Mouse (Mus musculus) thymus, adult 2 months (tissue): ENCODE results near the gene Oser1.

Experiments
- CTCF ChIP-seq: fragments of 200-500 bp; IDR thresholded peaks from 2 replicates; pipeline ENCODE4 v1.5.1; 2012; ENCODE audit warnings: mild to moderate bottlenecking, control low read depth, low read length, moderate library complexity, borderline replicate concordance; ENCODE audit not compliant: control insufficient read depth, poor library complexity, insufficient read depth; ENCODE audit errors: extremely low read depth
- POLR2A ChIP-seq: fragments of 200-500 bp; IDR thresholded peaks from 2 replicates; pipeline ENCODE4 v1.6.1; 2012; ENCODE audit warnings: mild to moderate bottlenecking, low read length, control low read depth, moderate library complexity; ENCODE audit not compliant: control insufficient read depth, poor library complexity, insufficient read depth; ENCODE audit errors: extremely low read depth

DNA sequence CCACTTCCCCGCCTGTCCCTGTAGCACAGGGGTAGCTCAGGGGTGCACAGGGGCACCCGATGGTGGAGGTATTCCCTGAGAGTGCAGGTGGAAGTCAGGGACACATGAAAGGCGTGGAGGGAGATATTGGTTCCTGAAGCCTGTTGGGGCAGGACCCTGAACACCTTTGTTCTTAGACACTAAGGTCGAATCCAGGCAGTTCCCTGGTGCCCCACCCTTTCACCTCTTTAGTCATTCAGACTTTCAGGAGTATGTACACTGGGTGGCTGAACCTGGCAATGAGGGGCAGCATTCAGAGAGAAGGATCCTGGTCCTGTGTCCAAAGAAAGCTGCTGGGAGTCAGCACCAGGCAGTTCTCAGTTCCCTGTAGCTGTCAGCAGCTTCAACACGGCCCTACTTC lies 37.9 kb upstream of the Oser1 start:
- no peak for TF ChIP-seq POLR2A
- TF ChIP-seq CTCF: no peak
